Mouse (Mus musculus): Measurements from ENCODE around the gene Gria1. TPM values are rescaled to one million over a fixed set of nuclear protein-coding genes. Genes with fewer than 3 reads are reported as not detected.

The Gria1 gene
- polyA plus RNA-seq, 1 experiment from 2014 or later = 7.1 TPM

- Histone ChIP-seq H3K4me3 (peak overlapping the region; percentile 28; the same call in 1 of the 2 replicates), H3K9me3 (replicated peaks) (no peaks in the 10 kb centered on the region), H3K9ac (no peak overlapping the region), H3K27me3 (peaks cover 11% of the 10 kb centered on the region; the same call in 1 of the 2 replicates), H3K36me3 (no peaks in the 10 kb centered on the region), H3K27ac (no peak overlapping the region), H3K4me2 (replicated peaks) (peak overlapping the region; percentile 46), H3K4me1 (peaks cover 28% of the 10 kb centered on the region)
- ATAC-seq (ENCODE audit: low FRiP score) = no peak
- 71% methylated on average over 9 of the region's 9 CpGs for WGBS
Observed at GRCm38 (mm10) chr11:57013464-57014190, 2.4 kb downstream of the Gria1 start.

DNA sequence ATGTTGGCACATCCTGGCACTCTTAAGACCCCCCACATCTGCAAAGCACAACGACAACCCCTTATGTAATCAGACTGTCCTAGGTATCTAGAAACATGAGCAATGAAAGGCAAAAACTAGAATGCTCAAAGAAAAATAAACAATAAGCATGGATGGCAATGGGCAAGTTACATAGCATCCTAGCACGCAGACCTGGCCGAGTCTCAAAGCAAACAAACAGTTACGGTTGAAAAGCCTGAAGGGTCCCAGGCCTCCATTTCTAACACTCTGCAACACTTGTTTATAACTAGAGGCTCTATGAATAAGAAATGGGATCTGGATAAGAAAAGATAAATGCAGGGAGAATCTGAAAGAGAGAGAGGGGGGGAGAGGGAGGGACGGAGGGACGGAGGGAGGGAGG, 3.2 kb downstream of the Gria1 start:
- ATAC-seq (ENCODE audit: low FRiP score) = no peak
- Histone ChIP-seq H3K27ac (no peak overlapping the region), H3K36me3 (no peaks in the 10 kb centered on the region), H3K4me1 (peaks cover 28% of the 10 kb centered on the region), H3K9ac (no peak overlapping the region), H3K9me3 (replicated peaks) (no peaks in the 10 kb centered on the region), H3K27me3 (peaks cover 11% of the 10 kb centered on the region; the same call in 1 of the 2 replicates), H3K4me2 (replicated peaks) (no peak overlapping the region), H3K4me3 (no peak overlapping the region)
- WGBS = 80% methylated on average over 6 of the region's 6 CpGs

- peaks cover 3% of the 10 kb centered on the region for H3K4me1 ChIP-seq
Observed at GRCm38 (mm10) chr11:57018536-57018935, 7.3 kb downstream of the Gria1 start.

GRCm38 (mm10) chr11:57022400-57022799, 11.2 kb downstream of the Gria1 start:
- Histone ChIP-seq H3K9me3 (replicated peaks) (no peaks in the 10 kb centered on the region), H3K4me2 (replicated peaks) (no peak overlapping the region), H3K36me3 (no peaks in the 10 kb centered on the region), H3K27ac (no peak overlapping the region), H3K4me3 (no peak overlapping the region), H3K27me3 (0 out of 2 replicates have a peak, but pooled peaks cover 3% of the 10 kb centered on the region), H3K4me1 (no peaks in the 10 kb centered on the region), H3K9ac (no peak overlapping the region)
- ATAC-seq (ENCODE audit: low FRiP score) = no peak
- whole genome bisulfite sequencing = 43% methylated on average over 4 of the region's 4 CpGs

More at GRCm38 (mm10) chr11:57018536-57018935, 7.3 kb downstream of the Gria1 start:
- Histone ChIP-seq H3K27me3 (0 out of 2 replicates have a peak, but pooled peaks cover 3% of the 10 kb centered on the region), H3K4me3 (no peak overlapping the region), H3K27ac (no peak overlapping the region), H3K4me2 (replicated peaks) (no peak overlapping the region), H3K36me3 (no peaks in the 10 kb centered on the region), H3K9ac (no peak overlapping the region), H3K9me3 (replicated peaks) (no peaks in the 10 kb centered on the region)
- 74% methylated on average over 4 of the region's 4 CpGs for WGBS
- no peak for ATAC-seq (ENCODE audit: low FRiP score)

- no peak overlapping the region for H3K9ac ChIP-seq
- no peak overlapping the region for H3K27ac ChIP-seq
- H3K9me3 ChIP-seq (replicated peaks) = no peaks in the 10 kb centered on the region
- H3K4me3 ChIP-seq = no peak overlapping the region
- H3K36me3 ChIP-seq = no peaks in the 10 kb centered on the region
- no peaks in the 10 kb centered on the region for H3K4me1 ChIP-seq
- no peak overlapping the region for H3K4me2 ChIP-seq (replicated peaks)
- WGBS = 67% methylated on average over 5 of the region's 5 CpGs
- no peaks in the 10 kb centered on the region for H3K27me3 ChIP-seq
- no peak for ATAC-seq (ENCODE audit: low FRiP score)
Observed at GRCm38 (mm10) chr11:57030448-57030847, 19.3 kb downstream of the Gria1 start.

DNA sequence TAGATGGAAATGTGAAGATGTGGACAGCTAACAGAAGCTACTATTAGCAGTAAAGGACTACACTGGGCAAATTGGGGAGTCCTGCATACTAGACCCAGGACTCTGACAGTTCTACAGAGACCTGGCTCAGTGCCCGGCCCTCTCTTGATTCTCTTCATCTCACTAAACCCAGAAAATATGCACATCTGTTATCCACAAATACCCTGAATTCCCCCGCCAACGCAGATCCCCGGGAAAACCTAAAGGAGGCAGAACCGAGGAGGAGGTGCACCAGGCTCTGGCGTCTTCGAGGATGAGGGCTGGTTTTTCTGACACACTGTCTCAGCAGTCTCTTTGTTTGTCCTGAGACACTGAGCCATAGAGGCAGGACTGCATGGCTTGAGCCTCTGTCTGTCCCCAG, 27.6 kb downstream of the Gria1 start:
- no peak overlapping the region for H3K27ac ChIP-seq
- H3K9me3 ChIP-seq (replicated peaks) = no peaks in the 10 kb centered on the region
- H3K4me2 ChIP-seq (replicated peaks) = no peak overlapping the region
- no peaks in the 10 kb centered on the region for H3K27me3 ChIP-seq
- no peak overlapping the region for H3K9ac ChIP-seq
- no peaks in the 10 kb centered on the region for H3K4me1 ChIP-seq
- 62% methylated on average over 7 of the region's 7 CpGs for WGBS
- no peak for ATAC-seq (ENCODE audit: low FRiP score)
- no peaks in the 10 kb centered on the region for H3K36me3 ChIP-seq
- no peak overlapping the region for H3K4me3 ChIP-seq

DNA sequence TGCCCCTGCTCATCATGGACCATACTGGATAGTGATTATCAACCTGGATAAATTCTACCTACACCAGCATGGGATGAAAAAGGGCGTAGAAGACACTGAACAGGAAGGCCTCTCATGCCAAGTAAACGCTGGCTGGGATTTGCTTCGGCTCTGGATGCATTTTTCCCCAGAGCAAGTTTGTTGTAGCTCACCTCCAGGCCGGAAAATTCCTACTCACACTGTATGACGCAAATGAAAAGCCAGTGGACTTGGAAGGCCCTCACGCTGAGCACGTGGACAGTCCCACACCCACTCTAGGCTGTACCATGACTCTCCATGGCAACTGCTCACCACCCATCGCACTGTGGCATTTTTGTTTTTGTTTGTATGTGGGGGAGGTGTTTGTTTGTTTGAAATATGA, 28.1 kb downstream of the Gria1 start:
- no peak for ATAC-seq (ENCODE audit: low FRiP score)
- Histone ChIP-seq H3K4me2 (replicated peaks) (no peak overlapping the region), H3K4me1 (no peaks in the 10 kb centered on the region), H3K4me3 (no peak overlapping the region), H3K9me3 (replicated peaks) (no peaks in the 10 kb centered on the region), H3K9ac (no peak overlapping the region), H3K27me3 (no peaks in the 10 kb centered on the region), H3K36me3 (no peaks in the 10 kb centered on the region), H3K27ac (no peak overlapping the region)
- WGBS = 79% methylated on average over 8 of the region's 8 CpGs

- no peak for ATAC-seq (ENCODE audit: low FRiP score)
- H3K4me2 ChIP-seq (replicated peaks) = no peak overlapping the region
- no peak overlapping the region for H3K9ac ChIP-seq
- no peaks in the 10 kb centered on the region for H3K36me3 ChIP-seq
- WGBS = 95% methylated on average over 3 of the region's 3 CpGs
- no peak overlapping the region for H3K4me3 ChIP-seq
- H3K9me3 ChIP-seq (replicated peaks) = no peaks in the 10 kb centered on the region
- H3K27me3 ChIP-seq = no peaks in the 10 kb centered on the region
- no peak overlapping the region for H3K27ac ChIP-seq
- H3K4me1 ChIP-seq = no peaks in the 10 kb centered on the region
Observed at GRCm38 (mm10) chr11:57042057-57042456, 30.9 kb downstream of the Gria1 start.

GRCm38 (mm10) chr11:57044146-57044545, 33.0 kb downstream of the Gria1 start:
- no peaks in the 10 kb centered on the region for H3K4me1 ChIP-seq
- no peaks in the 10 kb centered on the region for H3K27me3 ChIP-seq
- WGBS = 77% methylated on average over 5 of the region's 5 CpGs
- no peaks in the 10 kb centered on the region for H3K9me3 ChIP-seq (replicated peaks)
- no peak overlapping the region for H3K4me3 ChIP-seq
- no peaks in the 10 kb centered on the region for H3K36me3 ChIP-seq
- H3K9ac ChIP-seq = no peak overlapping the region
- no peak for ATAC-seq (ENCODE audit: low FRiP score)
- H3K4me2 ChIP-seq (replicated peaks) = no peak overlapping the region
- no peak overlapping the region for H3K27ac ChIP-seq

DNA sequence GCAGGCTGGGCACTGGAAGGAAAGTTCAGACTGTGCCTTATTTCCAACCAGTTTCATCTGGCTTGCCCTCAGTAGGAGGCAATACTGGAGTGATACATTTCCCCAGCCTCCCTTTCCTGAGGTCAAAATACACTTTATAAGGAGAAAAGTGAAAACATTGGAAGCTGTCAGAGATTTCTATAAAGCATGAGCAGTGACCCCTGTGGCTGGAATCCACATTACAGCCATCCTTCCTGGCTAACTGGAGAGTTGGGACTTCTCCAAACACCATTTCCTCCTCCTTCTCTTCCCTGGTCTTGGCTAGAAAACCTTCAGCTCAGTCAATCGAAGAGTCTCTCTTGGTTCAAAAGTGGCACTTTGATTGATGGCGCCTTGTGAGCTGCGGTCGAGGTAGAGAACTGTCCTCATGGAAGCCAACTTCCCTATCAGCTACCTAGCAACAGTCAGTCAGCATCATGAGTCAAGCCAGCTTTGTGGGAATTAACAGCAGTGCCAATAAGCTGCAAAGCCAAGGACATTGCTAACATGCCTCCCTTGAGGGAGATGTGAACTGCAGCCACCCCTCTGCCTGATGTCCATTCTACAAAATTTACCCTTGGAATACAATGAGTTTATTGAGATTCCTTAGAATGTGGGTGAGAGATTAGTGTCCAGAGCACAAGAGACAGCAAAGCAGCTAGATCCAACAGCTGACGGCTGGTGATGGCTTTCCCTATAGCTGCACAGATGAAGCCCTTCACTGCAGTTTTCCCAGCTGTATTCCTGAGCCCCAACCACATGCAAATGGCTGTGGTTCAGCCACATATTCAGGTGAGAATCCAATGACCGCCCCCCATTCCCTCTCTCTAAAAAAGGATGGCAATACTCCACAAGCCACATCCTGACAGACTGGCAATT, 40.7 kb downstream of the Gria1 start:
- Histone ChIP-seq H3K9ac (no peak overlapping the region), H3K36me3 (no peaks in the 10 kb centered on the region), H3K4me2 (replicated peaks) (no peak overlapping the region), H3K27me3 (no peaks in the 10 kb centered on the region), H3K4me3 (no peak overlapping the region), H3K27ac (no peak overlapping the region), H3K9me3 (replicated peaks) (no peaks in the 10 kb centered on the region), H3K4me1 (no peaks in the 10 kb centered on the region)
- 68% methylated on average over 6 of the region's 6 CpGs for WGBS
- ATAC-seq (ENCODE audit: low FRiP score) = no peak

DNA sequence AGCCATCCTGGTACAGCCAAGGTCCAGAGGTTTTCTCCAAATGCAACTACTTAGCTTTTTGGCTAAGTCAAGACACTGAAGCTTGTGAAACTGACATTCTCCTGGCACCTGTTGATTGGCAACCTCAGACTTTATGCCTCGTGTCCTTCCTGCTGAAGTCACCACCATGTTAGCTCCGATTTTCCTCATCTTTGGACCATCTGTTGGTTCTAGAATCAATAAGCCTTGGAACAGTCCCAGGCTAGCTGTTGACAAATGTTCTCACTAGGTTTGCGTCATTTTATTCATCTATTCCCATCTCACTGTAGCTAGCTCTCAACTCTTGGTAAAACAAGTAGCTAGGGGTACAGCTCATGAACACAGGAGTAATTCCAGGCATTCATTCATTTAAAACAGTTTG, 51.3 kb downstream of the Gria1 start:
- Histone ChIP-seq H3K9me3 (replicated peaks) (no peaks in the 10 kb centered on the region), H3K36me3 (no peaks in the 10 kb centered on the region), H3K9ac (no peak overlapping the region), H3K27me3 (no peaks in the 10 kb centered on the region), H3K4me1 (no peaks in the 10 kb centered on the region), H3K27ac (no peak overlapping the region), H3K4me3 (no peak overlapping the region), H3K4me2 (replicated peaks) (no peak overlapping the region)
- 91% methylated on average over 3 of the region's 3 CpGs for WGBS
- no peak for ATAC-seq (ENCODE audit: low FRiP score)

DNA sequence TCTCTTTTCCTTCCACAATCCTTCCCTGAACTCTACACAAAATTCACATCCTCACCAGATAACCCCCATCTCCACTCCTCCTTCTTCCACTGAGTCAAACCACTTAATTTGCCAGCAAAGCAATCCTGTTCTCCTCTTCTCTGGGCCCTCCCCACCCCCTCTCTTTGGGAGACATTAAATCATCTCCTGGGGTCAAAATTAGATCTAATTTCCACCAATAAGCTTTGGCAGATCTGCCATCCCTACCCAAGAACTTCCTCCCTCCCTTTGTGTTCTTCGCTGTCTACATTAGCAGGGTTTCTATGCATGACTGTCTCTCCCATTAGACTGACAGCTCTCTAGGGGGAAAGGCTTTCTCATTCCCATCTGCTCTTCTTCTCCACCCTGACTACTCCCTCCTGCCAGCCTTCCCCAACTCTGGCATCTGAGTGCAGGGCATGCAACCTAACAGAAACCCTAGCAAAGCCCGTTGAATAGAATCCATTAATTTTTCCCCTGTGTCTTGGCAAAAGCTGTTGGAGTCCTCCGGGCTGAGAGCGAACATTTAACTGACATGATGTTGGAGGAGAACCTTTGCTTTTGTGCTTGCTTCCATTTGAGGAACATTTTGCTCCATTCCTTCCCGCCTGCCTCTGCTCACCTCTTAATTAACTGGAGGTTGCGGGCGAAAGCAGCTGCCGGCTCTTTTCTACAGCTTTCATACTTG, 59.2 kb downstream of the Gria1 start:
- H3K4me2 ChIP-seq (replicated peaks) = no peak overlapping the region
- no peak overlapping the region for H3K9ac ChIP-seq
- H3K4me1 ChIP-seq = peaks cover 10% of the 10 kb centered on the region
- no peak overlapping the region for H3K4me3 ChIP-seq
- no peaks in the 10 kb centered on the region for H3K36me3 ChIP-seq
- no peak overlapping the region for H3K27ac ChIP-seq
- H3K27me3 ChIP-seq = no peaks in the 10 kb centered on the region
- no peaks in the 10 kb centered on the region for H3K9me3 ChIP-seq (replicated peaks)
- peak; percentile 73 for ATAC-seq (ENCODE audit: low FRiP score)
- 62% methylated on average over 8 of the region's 8 CpGs for WGBS

Data from hindbrain, embryonic 12.5 days (tissue).